Mouse (Mus musculus) thymus, postnatal 0 days (tissue): Measurements from ENCODE around the gene Nfil3. TPM values are rescaled to one million over a fixed set of nuclear protein-coding genes. Genes with fewer than 3 reads are reported as not detected.

Source experiments
- DNase-seq: peaks from one replicate; pipeline ENCODE4 v3.0.0-alpha.2; 2015; ENCODE audit warnings: low spot score
- polyA plus RNA-seq: library from polyadenylated mRNA; unstranded; fragments of >200 nt; fragmentation: Nextera tagmentation; extraction: Ambion mirVana; gene quantifications from 2 replicates; pipeline ENCODE4 v1.2.1, GENCODE M21; 2015

Gene Nfil3
- polyA plus RNA-seq, 1 experiment from 2014 or later, result 6.6 TPM

- DNase-seq, result peak; percentile 91
These were observed 1.8 kb upstream of the Nfil3 start for GRCm38 (mm10) chr13:52982703-52983102.

GRCm38 (mm10) chr13:52981441-52982281, 788 bp upstream of the Nfil3 start:
- DNase-seq, result peak; percentile 36

GRCm38 (mm10) chr13:52980211-52980950, 492 bp downstream of the Nfil3 start:
- peak; percentile 65 for DNase-seq

DNA sequence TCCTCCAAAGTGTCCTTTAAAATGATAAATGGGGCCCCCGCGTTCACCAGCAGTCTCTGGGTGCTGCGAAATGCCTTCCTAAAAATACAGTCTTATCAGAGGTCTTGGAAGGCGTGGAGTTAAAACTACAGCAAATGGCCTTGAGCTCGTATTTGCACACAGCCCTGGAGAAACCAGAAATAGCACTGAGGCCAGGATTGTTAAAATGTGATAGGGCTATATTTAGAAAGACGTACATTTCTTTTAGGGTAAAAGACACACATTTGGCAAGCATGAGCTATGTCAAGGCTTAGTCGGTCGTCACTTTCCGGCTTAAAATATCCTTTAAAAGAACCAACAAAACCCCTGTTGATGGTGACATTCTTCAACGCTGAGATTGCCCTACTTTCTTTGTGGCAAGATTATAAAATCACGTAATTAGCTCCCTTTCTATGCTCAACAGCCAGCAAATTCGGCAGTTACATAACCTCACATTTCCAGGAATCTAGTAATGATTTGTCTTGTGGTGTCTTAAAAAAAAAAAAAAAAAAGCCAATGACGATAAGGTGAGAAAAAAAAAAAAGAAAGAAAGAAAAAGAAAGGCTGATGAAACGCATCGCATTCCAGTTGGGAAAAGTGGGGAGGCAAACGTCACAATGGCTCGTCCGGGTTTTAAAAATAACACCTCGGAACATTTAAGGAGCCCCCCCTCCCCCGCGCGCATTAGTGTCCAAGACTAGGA, 1.4 kb downstream of the Nfil3 start:
- DNase-seq, result no peak

DNA sequence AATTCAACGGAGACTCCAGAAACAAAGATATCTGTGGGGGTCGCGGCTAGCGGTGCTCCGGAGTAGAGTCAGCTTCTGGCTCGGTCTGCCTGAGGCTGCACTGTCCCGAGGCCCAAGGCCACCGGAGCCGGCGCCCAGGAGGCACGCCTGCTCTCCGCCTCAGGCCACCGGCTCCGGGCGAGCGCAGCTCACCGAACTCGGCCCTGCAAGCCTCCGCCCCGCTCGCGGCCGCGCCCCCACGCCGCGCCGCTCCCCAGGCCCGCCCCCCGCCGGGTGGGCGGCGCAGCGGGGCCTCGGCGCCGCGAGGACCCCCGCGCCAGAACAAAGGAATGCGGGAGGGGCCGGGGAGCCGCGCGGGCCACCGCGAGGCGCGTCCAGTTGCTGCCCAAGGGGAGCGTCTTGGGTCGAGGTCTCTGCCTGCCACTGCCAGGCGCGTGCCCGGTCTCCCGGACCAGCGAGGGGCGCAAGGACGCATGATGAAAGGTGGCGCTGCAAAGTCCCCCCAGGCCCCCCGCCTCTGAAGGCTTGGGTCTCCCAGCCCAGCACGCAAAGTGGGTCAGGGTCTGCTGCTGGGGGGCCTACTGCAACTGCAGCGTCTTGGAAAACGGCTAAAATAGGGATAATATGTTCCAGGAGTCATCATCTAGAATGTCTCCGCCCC, 2.4 kb downstream of the Nfil3 start:
- DNase-seq, result peak; percentile 14

DNA sequence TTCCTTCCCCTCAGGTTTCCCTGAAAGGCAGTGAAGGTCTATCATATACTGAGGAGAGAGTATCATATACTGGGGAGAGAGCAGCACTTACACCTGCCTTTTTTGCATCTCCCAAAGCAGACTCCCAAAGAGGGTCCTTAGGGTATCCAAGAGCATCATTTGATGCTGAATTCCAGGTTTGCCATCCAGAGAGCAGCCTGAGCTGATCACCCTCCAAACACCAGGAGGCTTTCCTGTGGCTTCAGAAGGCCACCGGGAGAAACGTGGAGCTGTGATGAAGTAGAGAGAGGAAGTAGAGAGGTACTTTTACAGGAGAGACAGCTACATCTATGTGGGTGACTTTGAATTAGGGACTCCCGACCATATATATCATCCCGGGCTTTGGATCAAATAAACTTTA, 3.1 kb downstream of the Nfil3 start:
- DNase-seq, result no peak

- no peak for DNase-seq
These were observed 3.7 kb downstream of the Nfil3 start for GRCm38 (mm10) chr13:52977221-52977609.

DNA sequence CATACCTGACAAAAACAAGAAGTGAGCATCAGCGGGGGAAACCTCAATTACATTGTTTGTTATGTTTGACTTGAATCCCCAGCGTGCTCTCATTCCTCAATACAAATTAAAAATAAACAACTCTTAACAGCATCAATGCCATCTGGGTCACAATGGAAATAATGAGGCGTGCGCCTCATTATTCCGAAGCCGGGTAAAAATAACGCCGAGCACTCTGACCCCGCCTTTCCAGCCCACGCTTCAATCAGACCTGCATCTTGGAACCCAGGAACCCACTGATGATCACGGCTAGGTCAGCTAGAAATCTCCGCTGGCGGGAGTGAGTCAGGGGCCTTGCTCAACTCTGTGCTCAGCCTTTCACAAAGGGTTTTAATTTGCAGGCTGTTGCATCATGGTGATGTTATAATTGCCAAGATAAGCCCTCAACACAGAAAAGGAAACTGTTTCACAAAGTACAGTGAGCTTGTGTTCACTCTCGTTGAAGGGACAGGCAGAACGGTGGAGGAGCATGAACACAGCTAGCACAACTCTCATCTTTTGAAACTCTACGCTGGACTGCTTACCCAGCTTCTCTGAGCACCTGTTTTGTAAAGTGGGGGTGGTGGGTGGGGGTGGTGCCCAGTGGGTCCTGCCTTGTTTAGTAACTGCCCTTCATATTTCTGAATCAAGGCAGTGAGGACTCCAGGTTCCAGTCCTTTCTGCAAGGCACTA, 4.2 kb downstream of the Nfil3 start:
- no peak for DNase-seq

DNA sequence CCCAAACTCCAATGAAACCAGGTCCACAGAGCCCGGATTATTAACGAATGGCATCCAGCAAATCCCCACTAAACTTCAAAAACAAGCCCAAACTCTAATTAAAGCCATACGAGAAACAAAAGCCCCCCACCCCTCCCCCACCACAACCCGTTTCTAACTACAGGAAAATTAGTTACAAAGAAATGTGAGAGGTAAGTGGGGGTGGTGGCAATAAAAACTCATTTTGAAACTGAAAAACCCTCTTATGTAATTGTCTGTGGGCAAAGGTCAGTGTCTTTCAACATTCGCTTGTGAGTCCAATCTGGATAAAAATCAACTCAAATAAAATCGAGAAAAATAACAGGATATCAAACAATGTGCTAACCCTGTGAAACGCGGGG, 4.8 kb downstream of the Nfil3 start:
- no peak for DNase-seq

DNA sequence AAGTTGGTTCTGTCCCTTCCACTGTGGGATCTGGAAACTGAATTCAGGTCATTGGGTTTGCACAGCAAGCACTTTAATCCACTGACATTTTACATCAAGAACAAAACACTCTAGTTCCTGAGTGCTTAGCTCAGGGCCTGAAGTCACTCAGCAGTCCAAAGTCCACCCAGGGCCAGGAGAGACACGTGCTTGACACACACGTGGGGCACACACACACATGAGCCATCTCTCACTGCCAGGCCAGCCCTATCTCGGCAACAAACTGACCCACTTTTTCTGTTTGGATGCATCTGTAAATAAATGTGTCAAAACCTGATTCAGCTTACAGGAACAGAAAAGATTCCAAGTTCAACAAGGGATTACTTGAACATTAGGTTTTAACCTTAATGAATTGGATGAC, 6.2 kb downstream of the Nfil3 start:
- no peak for DNase-seq

DNA sequence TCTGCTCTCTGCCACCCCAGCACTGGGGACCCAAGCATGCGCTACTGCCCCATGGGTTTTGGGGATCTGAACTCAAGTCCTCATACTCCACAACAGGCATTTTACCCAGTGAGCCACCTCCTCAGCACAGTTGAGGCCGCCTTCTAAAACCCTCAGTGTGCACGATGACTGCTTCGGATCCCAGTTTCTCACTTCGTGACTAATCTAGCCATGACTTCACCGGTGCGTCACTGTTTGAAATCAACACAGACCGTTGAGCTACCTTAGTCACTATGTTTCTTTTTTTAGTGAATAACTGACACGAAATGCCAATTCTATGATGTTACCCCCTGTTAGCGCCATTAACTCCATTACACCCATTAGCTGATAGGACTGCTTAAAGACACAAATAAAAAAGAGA, 7.4 kb downstream of the Nfil3 start:
- no peak for DNase-seq

DNA sequence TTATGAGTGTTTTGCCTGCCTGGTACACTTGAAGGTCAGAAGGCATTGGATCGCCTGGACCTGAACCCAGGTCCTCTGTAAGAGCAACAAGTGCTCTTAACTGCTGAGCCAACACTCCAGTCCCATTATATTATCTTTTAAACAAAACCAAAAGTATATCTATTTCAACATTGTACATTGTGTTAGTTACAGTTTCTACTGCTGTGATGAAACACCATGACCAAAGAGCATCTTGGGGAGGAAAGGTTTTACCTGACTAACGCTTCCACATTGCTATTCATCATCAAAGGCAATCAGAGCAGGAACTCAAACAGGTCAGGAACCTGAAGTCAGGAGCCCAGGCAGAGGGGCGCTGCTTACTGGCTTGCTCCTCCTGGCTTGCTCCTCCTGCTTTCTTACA, 8.2 kb downstream of the Nfil3 start:
- no peak for DNase-seq

DNA sequence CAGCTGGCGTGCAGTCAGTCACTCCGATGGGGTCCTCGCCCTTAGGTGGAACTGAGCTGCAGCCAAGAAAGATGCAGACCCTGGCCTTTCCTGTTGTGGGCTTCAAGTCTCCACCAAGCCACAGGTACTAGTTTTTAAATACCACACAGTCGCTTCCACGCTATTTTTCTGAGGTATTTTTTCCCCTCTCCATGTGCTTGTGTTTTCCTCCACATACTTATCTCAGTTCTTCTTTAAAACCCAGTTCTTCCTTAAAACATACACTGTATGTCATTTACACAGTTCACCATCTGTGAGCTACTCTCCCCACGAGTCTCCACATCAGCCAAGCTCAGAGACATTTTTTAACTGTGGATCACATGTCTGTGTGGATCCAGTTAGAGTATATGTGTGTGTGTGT, 10.0 kb downstream of the Nfil3 start:
- DNase-seq, result no peak

DNA sequence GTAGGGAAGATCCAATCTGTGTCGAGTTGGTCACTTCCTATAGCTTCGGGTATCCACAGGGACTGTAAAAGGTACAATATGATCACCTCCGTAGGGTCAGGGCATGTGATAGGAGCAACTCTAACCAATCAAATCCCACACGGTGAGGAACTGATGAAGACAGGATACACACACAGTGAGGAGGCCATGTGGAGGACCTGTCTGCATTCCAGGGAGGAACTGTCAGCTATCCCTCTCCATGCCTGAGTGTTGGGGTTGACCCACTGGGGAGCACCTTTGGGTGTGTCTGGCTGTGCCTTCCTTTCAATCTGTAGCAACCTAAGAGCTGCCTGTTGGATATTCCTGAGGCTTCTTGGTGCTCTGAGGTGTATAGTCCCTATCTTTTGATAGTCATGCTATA, 18.0 kb downstream of the Nfil3 start:
- DNase-seq, result no peak

GRCm38 (mm10) chr13:52962361-52962760, 18.5 kb downstream of the Nfil3 start:
- DNase-seq, result no peak

DNA sequence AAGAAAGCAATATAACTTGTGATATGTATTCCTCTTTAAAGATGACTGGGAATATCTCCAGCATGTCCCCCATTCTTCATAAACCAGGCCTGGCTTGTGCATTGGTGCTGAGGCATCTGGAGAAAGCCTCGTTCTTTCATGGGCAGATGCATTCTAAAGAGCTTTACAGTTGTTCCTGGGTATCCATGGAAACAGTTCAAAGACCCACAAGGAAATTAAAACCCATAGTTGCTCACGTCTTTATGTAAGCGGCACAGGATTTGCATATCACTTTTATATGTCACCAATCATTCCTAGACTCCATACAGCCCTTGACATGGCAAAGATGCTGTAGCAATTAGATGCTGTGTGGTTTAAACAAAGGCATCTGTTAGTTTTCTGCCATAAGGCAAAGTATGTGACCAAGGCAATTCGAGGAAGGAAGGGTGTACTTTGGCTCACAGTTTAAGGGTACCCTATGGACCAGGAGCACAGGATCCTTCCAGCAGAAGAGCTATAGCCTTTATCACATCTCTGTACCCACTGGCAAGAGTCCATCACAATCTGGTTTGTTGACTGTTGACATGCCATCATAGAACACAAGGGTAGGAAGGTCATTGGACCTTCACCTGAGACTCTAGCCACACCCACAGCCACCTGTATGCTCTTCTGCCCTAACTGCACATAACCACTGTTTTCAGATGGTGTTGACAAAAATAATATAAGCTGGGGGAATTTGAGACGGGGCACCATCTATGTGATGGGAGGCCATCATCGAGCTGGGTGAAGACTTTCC, 26.9 kb downstream of the Nfil3 start:
- no peak for DNase-seq

DNA sequence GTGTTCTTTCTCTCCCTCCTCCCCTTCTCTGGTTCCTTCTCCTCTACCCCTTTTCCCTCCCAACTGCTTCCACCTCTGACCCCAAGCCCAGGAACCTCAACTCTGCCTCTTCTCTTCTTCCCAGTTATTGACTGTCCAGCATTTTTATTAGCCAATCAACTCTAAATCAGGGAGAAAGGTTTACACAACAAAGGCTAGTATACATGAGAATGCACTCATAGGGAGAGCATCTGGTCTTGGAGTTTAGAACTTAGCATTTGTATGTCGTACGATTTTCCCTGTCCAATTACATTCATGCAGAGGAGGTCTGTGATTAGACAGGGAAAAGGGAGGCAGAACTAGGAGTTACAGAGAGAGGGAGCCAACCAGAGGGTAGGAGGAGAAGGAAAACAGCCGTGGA, 31.7 kb downstream of the Nfil3 start:
- no peak for DNase-seq

DNA sequence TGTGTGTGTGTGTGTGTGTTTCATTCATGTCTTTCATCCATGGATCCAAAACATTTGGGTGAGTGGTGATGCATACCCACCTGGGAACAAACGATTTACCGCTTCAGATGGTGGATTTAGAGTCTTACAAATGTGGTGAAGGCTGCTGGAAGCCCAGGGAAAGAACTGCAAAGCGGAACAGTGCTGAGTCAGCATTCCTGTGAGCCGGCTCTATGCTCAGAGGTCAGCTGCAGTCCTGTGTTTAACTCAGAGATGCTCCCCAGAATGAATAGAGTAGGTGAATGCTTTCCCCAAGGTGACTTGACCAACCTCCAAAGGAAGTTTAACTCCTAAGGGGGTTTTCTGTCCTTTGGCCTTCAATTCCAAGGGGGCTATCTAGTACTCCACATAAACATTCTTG, 33.3 kb downstream of the Nfil3 start:
- no peak for DNase-seq

GRCm38 (mm10) chr13:52945769-52946168, 35.1 kb downstream of the Nfil3 start:
- no peak for DNase-seq

DNA sequence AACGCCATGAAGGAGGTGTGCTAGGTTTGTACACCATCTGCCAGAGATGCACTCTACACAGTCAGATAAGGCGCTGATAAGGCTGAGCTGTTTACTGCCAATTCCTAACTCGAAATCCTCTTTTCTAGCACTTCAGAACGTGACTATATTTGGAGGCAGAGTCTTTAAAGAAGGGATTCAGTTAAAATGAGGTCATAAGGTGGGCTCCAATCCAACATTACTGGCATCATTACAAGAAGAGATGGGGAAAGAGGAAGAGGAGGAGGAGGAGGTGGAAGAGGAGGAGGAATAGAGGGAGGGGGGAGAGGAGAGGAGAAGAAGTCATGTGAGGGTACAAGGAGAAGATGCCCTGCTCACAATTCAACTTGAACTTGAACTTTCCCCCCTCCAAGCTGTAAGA, 36.8 kb downstream of the Nfil3 start:
- no peak for DNase-seq
